Mouse (Mus musculus) embryonic facial prominence, embryonic 11.5 days (tissue): ENCODE results near the gene Brf1. TPM values are rescaled to one million over a fixed set of nuclear protein-coding genes. Genes with fewer than 3 reads are reported as not detected.

Source experiments
- ATAC-seq: fragments of 200-750 bp; cut with Nextera tagmentation; replicated peaks from 2 replicates; pipeline ENCODE4 v1.8.0; 2017; ENCODE audit warnings: low read depth; ENCODE audit not compliant: insufficient number of reproducible peaks, low FRiP score, low TSS enrichment
- DNase-seq: peaks from one replicate; pipeline ENCODE4 v3.0.0-alpha.2; 2015; ENCODE audit warnings: low spot score
- H3K27ac ChIP-seq: fragments of 300-500 bp; sonication (generic); replicated peaks from 2 replicates; pipeline ENCODE4 v1.5.1; 2014; ENCODE audit warnings: mild to moderate bottlenecking, low read depth, low read length, control low read depth
- H3K27me3 ChIP-seq: fragments of 300-500 bp; sonication (generic); 2 replicates; pipeline ENCODE4 v1.6.1; 2014; ENCODE audit warnings: mild to moderate bottlenecking, low read length, moderate library complexity, mixed read lengths; ENCODE audit not compliant: control insufficient read depth, insufficient read depth
- H3K36me3 ChIP-seq: fragments of 300-500 bp; sonication (generic); replicated peaks from 2 replicates; pipeline ENCODE4 v1.6.1; 2014; ENCODE audit warnings: low read depth, mild to moderate bottlenecking, low read length, moderate library complexity, mixed read lengths; ENCODE audit not compliant: control insufficient read depth, insufficient read depth
- H3K4me1 ChIP-seq: fragments of 300-500 bp; sonication (generic); 2 replicates; pipeline ENCODE4 v1.6.1; 2014; ENCODE audit warnings: low read length, mixed read lengths; ENCODE audit not compliant: control insufficient read depth, insufficient read depth
- H3K4me2 ChIP-seq: fragments of 300-500 bp; sonication (generic); 2 replicates; pipeline ENCODE4 v1.6.1; 2014; ENCODE audit warnings: low read depth, mild to moderate bottlenecking, control low read depth, low read length, moderate library complexity
- H3K4me3 ChIP-seq: fragments of 300-500 bp; sonication (generic); 2 replicates; pipeline ENCODE4 v1.5.1; 2014; ENCODE audit warnings: low read depth, low read length, control low read depth
- H3K9ac ChIP-seq: fragments of 300-500 bp; sonication (generic); replicated peaks from 2 replicates; pipeline ENCODE4 v1.6.1; 2014; ENCODE audit warnings: mild to moderate bottlenecking, control low read depth, low read length
- H3K9me3 ChIP-seq: fragments of 300-500 bp; sonication (generic); replicated peaks from 2 replicates; pipeline ENCODE4 v1.6.1; 2016; ENCODE audit warnings: mild to moderate bottlenecking, low read length, inconsistent platforms, mixed read lengths; ENCODE audit not compliant: control insufficient read depth
- WGBS: fragments of 180-500 bp; shearing (Covaris S2); extraction: QIAGEN DNeasy Blood & Tissue Kit; methylation state at CpG from one replicate; pipeline ENCODE4 v1.1.7; 2014; 5-methylcytosine and 5-hydroxymethylcytosine counted together
- polyA plus RNA-seq: library from polyadenylated mRNA; unstranded; fragments of >200 nt; fragmentation: Nextera tagmentation; extraction: Ambion mirVana; gene quantifications from 2 replicates; pipeline ENCODE4 v1.2.1, GENCODE M21; 2014

The Brf1 gene
- 48.5 and 50.8 TPM in 2 replicates for polyA plus RNA-seq

DNA sequence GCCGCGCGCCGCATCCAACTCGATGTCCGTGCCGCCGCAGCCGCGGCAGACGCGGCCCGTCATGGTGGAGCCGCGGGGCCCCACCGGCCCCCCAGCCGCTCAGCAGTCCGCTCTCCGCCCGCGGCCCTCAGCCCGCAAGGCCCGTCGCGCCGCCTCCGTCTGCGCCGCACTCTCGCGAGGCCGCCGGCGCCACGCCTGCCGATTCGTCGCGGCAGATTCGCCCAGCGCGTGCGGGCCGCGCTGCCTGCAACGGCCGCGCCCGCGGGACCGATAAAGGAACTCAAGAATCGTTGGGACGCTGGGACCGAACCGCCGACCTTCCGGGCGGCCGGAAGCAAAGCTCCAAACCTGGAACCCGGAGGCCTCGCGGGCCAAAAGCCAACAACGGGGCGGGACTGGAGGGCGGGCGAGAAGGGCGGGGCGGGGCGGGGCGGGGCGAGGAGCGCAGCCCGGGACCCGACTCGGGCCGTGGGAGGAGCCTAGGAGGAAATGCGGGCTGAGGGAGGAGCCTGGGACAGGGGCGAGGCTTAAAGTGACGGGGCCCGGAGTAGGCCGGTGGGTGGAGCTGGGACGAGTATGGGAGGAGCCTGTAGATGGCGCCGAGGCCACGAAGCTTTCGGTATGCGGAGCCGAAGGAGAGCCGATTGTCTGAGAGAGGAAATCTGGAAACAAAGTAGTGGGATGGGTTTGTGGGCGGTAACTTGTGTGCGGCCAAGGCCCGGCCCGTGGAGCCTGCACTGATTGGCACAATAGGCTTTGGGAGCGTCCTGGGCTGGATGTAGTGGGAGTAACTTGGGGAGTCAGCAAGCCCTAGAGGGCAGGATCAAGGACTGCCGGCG lies at the start of gene Brf1:
Gene Brf1 (minus strand): TSS at position 411 of the 839 bp plus-strand sequence.
- under 1% methylated on average over 94 of the region's 96 CpGs for WGBS
- ATAC-seq (peak; percentile 95), DNase-seq (peak; percentile 99)
- Histone ChIP-seq H3K36me3 (no peaks in the 10 kb centered on the region), H3K27ac (peak within 1 kb of the TSS; percentile 89), H3K9ac (peak within 1 kb of the TSS; percentile 96), H3K4me2 (peak within 1 kb of the TSS; percentile 72), H3K27me3 (no peaks in the 10 kb centered on the region), H3K9me3 (no peaks in the 10 kb centered on the region), H3K4me3 (peak within 1 kb of the TSS; percentile 79), H3K4me1 (no peaks in the 10 kb centered on the region; the same call in 1 of the 2 replicates)

DNA sequence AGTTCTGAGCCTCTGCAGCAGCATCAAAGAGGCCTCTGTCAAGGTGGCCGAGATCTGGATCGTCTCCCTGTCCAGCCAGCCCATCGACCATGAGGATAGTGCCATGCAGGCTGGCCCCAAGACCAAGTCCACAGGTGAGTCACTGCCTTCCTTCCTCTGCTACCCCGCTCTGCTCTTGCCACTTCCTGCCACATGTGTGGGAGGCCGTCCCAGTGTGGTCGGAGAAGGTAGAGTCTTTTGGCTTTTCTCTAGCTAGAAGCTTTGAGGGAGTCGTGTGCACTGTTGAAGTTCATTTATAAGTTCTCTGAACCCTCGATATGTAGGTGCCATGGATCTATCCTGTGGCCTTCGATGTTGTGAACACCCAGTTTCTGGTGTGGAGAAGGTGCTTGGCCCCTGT lies 49.3 kb upstream of the Brf1 start:
- DNase-seq: no peak
- H3K9ac ChIP-seq: no peak overlapping the region
- no peak for ATAC-seq
- H3K27me3 ChIP-seq: no peaks in the 10 kb centered on the region
- no peak overlapping the region for H3K4me3 ChIP-seq
- WGBS: 94% methylated on average over 9 of the region's 9 CpGs
- H3K4me2 ChIP-seq: no peak overlapping the region
- H3K27ac ChIP-seq: no peak overlapping the region
- H3K36me3 ChIP-seq: no peaks in the 10 kb centered on the region; the same call in 1 of the 2 replicates
- H3K4me1 ChIP-seq: peaks cover 6% of the 10 kb centered on the region
- H3K9me3 ChIP-seq: no peaks in the 10 kb centered on the region

DNA sequence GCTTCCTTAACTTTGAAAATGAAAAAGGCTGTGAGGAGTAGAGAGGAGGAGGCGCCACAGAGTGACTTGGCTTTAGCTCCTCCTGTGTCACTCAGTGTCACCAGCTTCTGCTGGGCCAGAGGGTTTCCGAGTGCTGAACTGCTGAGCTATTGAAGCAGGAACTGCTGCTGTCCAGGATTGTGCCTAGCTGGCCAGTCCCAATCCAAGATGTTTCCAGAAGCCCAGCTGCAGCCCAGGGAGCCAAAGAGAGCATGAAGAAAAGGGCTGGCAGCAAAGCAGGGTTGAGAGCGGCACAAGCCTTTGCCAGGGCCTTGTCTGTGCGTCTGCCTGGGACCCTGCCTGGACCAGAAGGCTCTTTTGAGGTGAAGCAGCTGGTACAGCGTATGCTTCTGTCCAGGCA lies 47.6 kb upstream of the Brf1 start:
- no peak for ATAC-seq
- WGBS: 91% methylated on average over 5 of the region's 5 CpGs
- H3K4me1 ChIP-seq: peaks cover 6% of the 10 kb centered on the region
- H3K4me3 ChIP-seq: no peak overlapping the region
- no peaks in the 10 kb centered on the region; the same call in 1 of the 2 replicates for H3K36me3 ChIP-seq
- H3K9ac ChIP-seq: no peak overlapping the region
- H3K9me3 ChIP-seq: no peaks in the 10 kb centered on the region
- H3K27me3 ChIP-seq: no peaks in the 10 kb centered on the region
- DNase-seq: no peak
- no peak overlapping the region for H3K27ac ChIP-seq
- no peak overlapping the region for H3K4me2 ChIP-seq

DNA sequence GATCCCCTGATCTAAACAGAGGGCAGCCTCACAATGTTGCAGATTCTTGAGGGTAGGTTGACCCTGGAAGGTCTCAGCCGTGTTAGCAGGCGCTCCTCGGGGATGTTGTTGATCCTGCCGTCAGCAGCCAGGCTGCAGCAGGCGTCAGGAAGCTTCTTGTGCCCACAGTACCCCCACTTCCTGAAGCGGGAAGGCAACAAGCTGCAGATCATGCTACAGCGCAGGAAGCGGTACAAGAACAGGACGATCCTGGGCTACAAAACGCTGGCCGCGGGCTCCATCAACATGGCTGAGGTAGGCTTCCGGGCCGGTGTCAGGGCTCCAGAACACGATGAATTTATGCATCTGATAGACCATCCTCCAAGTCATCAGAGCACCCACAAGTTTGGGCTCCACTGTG lies 46.4 kb upstream of the Brf1 start:
- Histone ChIP-seq H3K36me3 (no peaks in the 10 kb centered on the region; the same call in 1 of the 2 replicates), H3K27me3 (no peaks in the 10 kb centered on the region), H3K4me1 (peaks cover 6% of the 10 kb centered on the region), H3K4me3 (no peak overlapping the region), H3K27ac (no peak overlapping the region), H3K9ac (no peak overlapping the region), H3K9me3 (no peaks in the 10 kb centered on the region), H3K4me2 (no peak overlapping the region)
- WGBS: 90% methylated on average over 15 of the region's 15 CpGs
- ATAC-seq (no peak), DNase-seq (no peak)

DNA sequence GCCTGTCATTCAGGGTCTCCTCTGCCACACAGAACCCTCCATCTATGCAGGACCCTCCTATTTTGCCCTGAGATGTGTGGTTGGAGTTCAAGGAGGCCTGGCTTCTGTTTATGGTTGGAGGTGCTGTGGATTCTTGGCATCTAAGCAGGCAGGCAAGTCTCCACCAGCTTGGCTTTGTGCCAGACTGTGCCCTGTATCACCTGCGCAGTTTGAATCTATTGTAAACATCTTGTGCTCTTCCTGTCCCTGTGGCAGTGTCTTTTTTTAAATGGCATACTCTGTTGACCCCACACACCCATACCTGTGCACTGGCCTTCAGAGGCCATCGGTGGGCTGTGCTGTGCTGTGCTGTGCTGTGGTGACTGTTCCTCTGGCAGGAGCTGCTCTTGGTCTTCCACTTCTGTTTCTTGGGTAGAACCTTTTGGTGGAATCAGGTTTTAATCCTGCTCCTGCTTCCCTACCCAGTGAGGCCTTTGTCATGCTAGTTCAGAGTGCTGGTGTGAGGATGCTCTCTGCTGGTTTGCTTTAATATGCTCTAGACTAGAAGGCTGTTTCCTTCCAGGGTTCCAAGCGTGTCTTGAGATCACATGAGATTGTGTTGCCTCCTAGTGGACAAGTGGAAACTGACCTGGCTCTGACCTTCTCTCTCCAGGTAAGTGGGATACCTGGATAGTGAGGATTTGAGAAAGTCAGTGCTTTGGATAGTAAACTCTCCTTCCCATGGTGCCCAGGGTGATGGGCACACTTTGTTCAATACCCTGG lies 44.6 kb upstream of the Brf1 start:
- Histone ChIP-seq H3K27ac (no peak overlapping the region), H3K9me3 (no peaks in the 10 kb centered on the region), H3K4me2 (no peak overlapping the region), H3K4me3 (no peak overlapping the region), H3K27me3 (no peaks in the 10 kb centered on the region), H3K4me1 (no peaks in the 10 kb centered on the region), H3K9ac (no peak overlapping the region), H3K36me3 (no peaks in the 10 kb centered on the region; the same call in 1 of the 2 replicates)
- WGBS: 83% methylated on average over 3 of the region's 3 CpGs
- ATAC-seq (no peak), DNase-seq (no peak)

DNA sequence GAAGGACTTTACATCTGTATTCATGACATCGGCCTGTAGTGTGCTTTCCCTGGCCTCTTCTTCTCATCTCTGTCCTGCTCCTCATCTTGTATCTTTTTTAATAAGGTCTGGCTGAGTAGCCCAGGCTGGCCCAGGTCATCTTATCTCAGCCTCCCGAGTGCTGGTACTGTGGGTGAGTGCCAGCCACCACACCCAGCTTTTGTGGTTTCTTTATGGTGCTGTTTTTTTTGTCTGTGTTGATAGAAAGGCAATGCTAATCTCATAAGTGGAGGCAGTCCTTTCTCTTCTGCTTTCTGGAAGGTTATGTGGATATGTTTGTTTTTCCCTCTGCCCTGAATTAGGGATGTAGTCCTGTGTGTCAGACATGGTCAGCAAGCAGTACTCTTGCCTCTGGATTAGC lies 42.0 kb upstream of the Brf1 start:
- Histone ChIP-seq H3K27ac (no peak overlapping the region), H3K27me3 (no peaks in the 10 kb centered on the region)
- ATAC-seq: no peak

DNA sequence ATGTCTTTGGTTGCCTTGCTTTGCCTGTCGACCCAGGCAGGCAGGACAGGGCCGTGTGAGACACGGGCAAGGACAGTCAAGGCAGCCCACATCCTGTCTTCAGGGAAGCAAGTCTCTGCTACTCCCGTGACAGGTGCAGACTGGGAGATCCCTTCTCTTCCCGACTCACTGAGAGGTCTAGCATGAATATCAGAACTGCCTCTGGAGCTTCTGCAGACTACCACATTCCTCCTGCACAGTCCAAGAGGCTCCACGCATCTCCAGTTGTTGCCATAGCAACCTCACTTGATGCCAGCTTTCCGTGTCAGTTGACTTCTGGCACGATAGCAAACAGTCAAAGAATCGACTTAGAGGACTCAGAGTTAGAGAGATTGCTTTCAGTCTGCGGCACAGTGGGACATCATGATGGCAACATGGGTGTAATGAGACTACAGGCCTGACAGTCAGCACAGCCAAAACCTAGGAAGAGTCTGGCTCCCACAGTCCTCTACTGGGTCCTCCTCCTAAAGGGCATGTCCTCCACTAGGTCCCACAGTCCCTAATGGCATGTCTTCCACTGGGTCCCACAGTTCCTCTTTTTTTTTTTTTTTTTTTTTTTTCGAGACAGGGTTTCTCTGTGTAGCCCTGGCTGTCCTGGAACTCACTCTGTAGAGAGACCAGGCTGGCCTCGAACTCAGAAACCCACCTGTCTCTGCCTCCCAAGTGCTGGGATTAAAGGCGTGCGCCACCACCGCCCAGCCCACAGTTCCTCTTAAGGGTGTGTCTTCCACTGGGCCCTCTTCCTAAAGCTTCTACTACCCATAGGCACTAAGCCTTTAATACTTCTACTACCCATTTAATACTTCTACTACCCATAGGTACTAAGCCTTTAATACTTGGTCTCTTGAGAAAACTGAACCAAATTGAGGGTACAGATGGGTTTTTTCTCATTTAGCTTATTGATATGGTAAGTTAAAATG lies 41.3 kb upstream of the Brf1 start:
- ATAC-seq (no peak), DNase-seq (no peak)
- no peak overlapping the region for H3K4me2 ChIP-seq
- H3K9ac ChIP-seq: no peak overlapping the region
- no peaks in the 10 kb centered on the region for H3K36me3 ChIP-seq
- H3K4me3 ChIP-seq: no peak overlapping the region
- H3K27me3 ChIP-seq: no peaks in the 10 kb centered on the region
- 79% methylated on average over 15 of the region's 15 CpGs for WGBS
- no peak overlapping the region for H3K27ac ChIP-seq
- H3K9me3 ChIP-seq: no peaks in the 10 kb centered on the region
- H3K4me1 ChIP-seq: no peaks in the 10 kb centered on the region

More for the DNA sequence above, 42.0 kb upstream of the Brf1 start:
- H3K9me3 ChIP-seq: no peaks in the 10 kb centered on the region
- H3K36me3 ChIP-seq: no peaks in the 10 kb centered on the region
- no peaks in the 10 kb centered on the region for H3K4me1 ChIP-seq
- H3K9ac ChIP-seq: no peak overlapping the region
- no peak overlapping the region for H3K4me2 ChIP-seq
- no peak for DNase-seq
- H3K4me3 ChIP-seq: no peak overlapping the region
- WGBS: 88% methylated on average over 2 of the region's 2 CpGs
